Mouse (Mus musculus): ENCODE results near the gene Galnt15. TPM values are rescaled to one million over a fixed set of nuclear protein-coding genes. Genes with fewer than 3 reads are reported as not detected.

The Galnt15 gene
- polyA plus RNA-seq, 1 experiment from 2014 or later, result 0.61 TPM

DNA sequence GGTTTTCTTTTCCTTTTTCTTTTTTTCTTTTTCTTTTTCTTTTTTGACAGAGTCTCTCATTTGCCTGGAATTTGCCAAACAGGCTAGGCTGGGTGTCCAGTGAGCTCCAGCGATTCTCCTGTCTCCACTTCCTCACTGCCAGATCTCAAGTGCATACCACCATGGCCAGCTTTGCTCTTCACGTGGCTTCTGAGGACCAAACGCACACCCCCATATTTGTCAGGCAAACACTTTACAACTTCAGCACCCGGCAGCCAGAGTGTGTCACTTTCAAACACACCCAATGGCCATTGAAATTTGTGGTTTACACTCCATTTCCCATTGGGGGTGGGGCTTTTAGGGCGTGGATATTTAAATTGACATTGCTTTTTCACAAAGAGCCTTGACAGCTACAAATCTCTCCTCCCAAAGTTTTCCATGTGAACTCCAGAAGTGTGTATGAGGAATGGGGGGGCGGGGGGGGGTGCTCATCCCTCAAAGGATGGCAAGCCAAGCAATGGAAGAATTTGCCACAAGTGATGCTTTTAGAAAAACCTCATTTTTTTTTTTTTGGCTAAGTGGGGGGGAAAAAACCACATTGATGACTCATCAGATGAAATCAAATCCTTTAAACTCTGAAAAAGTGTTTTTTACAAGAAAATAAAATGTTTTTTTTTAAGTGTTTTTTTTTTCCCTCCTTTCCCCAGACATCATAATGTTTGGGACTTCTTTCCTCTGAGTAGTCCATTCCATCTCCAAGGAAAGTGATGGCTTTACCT is 17.1 kb upstream of the Galnt15 start:
- H3K4me2 ChIP-seq (replicated peaks; ENCODE audit: low read depth, low read length), result no peak overlapping the region
- no peak overlapping the region for H3K4me3 ChIP-seq (ENCODE audit: low read length)
- H3K4me1 ChIP-seq (ENCODE audit: insufficient read depth, low read length), result peaks cover 3% of the 10 kb centered on the region; the same call in 1 of the 2 replicates
- H3K27ac ChIP-seq (ENCODE audit: low read length), result no peak overlapping the region
- no peaks in the 10 kb centered on the region for H3K27me3 ChIP-seq (ENCODE audit: insufficient read depth, low read length)
- H3K9me3 ChIP-seq (ENCODE audit: low read length), result no peaks in the 10 kb centered on the region; the same call in 1 of the 2 replicates
- no peaks in the 10 kb centered on the region for H3K36me3 ChIP-seq (ENCODE audit: insufficient read depth, low read length)
- ATAC-seq (ENCODE audit: low FRiP score, low TSS enrichment), result no peak
- no peak overlapping the region for H3K9ac ChIP-seq (replicated peaks; ENCODE audit: low read length)
- 51% methylated on average over 6 of the region's 6 CpGs for WGBS

DNA sequence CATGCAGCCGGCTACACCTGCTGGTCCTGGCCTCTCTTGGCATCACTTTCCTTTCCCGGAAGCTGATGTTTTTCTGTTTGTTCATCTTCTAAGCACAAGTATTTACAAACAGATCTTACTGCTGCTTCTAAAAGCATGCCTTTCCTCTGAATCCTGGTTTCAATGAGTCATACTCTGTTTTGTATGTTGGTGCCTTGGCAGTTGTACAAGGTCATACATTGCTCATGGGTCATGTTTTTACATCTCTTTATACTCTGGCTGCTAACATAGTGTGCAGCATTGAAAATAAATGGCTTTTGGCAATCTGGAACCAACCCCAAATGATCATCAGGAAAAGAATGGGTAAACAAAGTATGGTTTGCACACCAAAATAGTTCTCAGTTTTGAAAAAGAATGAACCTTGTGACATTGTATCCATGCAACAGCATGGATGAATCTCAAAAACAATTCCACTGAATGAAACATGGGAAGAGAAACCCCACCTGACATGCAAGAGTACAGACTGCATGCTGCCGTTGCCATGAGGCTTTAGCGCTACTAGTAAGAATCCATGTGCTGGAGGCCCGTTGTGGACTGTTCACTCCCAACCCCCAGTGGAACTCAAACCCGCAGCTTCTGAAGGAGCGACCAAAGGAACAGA is 13.5 kb upstream of the Galnt15 start:
- no peak for ATAC-seq (ENCODE audit: low FRiP score, low TSS enrichment)
- H3K4me3 ChIP-seq (ENCODE audit: low read length), result no peak overlapping the region
- peaks cover 8% of the 10 kb centered on the region; the same call in 1 of the 2 replicates for H3K4me1 ChIP-seq (ENCODE audit: insufficient read depth, low read length)
- H3K36me3 ChIP-seq (ENCODE audit: insufficient read depth, low read length), result no peaks in the 10 kb centered on the region
- H3K9ac ChIP-seq (replicated peaks; ENCODE audit: low read length), result no peak overlapping the region
- no peak overlapping the region for H3K27ac ChIP-seq (ENCODE audit: low read length)
- H3K9me3 ChIP-seq (ENCODE audit: low read length), result no peaks in the 10 kb centered on the region
- no peak overlapping the region for H3K4me2 ChIP-seq (replicated peaks; ENCODE audit: low read depth, low read length)
- no peaks in the 10 kb centered on the region for H3K27me3 ChIP-seq (ENCODE audit: insufficient read depth, low read length)
- 81% methylated on average over 7 of the region's 7 CpGs for WGBS

GRCm38 (mm10) chr14:32016466-32016865 is 12.3 kb upstream of the Galnt15 start:
- 85% methylated on average over 3 of the region's 3 CpGs for WGBS
- Histone ChIP-seq H3K27me3 (ENCODE audit: insufficient read depth, low read length) (no peaks in the 10 kb centered on the region), H3K36me3 (ENCODE audit: insufficient read depth, low read length) (no peaks in the 10 kb centered on the region), H3K4me3 (ENCODE audit: low read length) (no peak overlapping the region), H3K9me3 (ENCODE audit: low read length) (no peaks in the 10 kb centered on the region), H3K4me1 (ENCODE audit: insufficient read depth, low read length) (peaks cover 8% of the 10 kb centered on the region; the same call in 1 of the 2 replicates), H3K27ac (ENCODE audit: low read length) (no peak overlapping the region), H3K9ac (replicated peaks; ENCODE audit: low read length) (no peak overlapping the region), H3K4me2 (replicated peaks; ENCODE audit: low read depth, low read length) (no peak overlapping the region)
- no peak for ATAC-seq (ENCODE audit: low FRiP score, low TSS enrichment)

GRCm38 (mm10) chr14:32016921-32017320 is 11.9 kb upstream of the Galnt15 start:
- Histone ChIP-seq H3K4me1 (ENCODE audit: insufficient read depth, low read length) (peaks cover 12% of the 10 kb centered on the region), H3K9ac (replicated peaks; ENCODE audit: low read length) (no peak overlapping the region), H3K27ac (ENCODE audit: low read length) (no peak overlapping the region), H3K27me3 (ENCODE audit: insufficient read depth, low read length) (no peaks in the 10 kb centered on the region), H3K4me2 (replicated peaks; ENCODE audit: low read depth, low read length) (no peak overlapping the region), H3K36me3 (ENCODE audit: insufficient read depth, low read length) (no peaks in the 10 kb centered on the region), H3K9me3 (ENCODE audit: low read length) (no peaks in the 10 kb centered on the region), H3K4me3 (ENCODE audit: low read length) (no peak overlapping the region)
- ATAC-seq (ENCODE audit: low FRiP score, low TSS enrichment), result no peak; the same call in 1 of the 2 replicates
- 9% methylated on average over 7 of the region's 7 CpGs for WGBS

- no peaks in the 10 kb centered on the region for H3K36me3 ChIP-seq (ENCODE audit: insufficient read depth, low read length)
- no peak overlapping the region for H3K4me2 ChIP-seq (replicated peaks; ENCODE audit: low read depth, low read length)
- 89% methylated on average over 2 of the region's 2 CpGs for WGBS
These were observed 11.3 kb upstream of the Galnt15 start for GRCm38 (mm10) chr14:32017448-32017847.

DNA sequence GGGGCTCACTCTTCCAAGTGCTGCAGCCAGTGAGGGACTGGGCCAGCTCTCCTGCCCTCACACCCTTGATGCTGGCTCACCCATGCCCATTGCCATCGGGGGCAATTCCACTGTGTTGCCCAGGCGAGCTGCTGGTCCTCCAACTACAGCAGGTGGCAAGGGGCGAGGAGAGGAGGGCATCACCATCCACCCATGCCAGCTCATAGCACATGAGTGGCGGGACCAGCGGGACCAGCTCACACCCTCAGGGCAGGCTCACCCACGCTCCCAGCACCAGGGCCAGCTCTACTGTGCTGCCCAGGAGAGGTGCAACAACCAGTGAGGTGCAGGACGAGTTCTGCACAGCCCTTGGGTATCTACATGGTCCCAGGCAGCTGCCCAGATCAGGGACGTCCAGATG is 9.7 kb upstream of the Galnt15 start:
- no peak for ATAC-seq (ENCODE audit: low FRiP score, low TSS enrichment)
- Histone ChIP-seq H3K9ac (replicated peaks; ENCODE audit: low read length) (no peak overlapping the region), H3K4me2 (replicated peaks; ENCODE audit: low read depth, low read length) (no peak overlapping the region), H3K27ac (ENCODE audit: low read length) (no peak overlapping the region), H3K4me1 (ENCODE audit: insufficient read depth, low read length) (peaks cover 15% of the 10 kb centered on the region), H3K27me3 (ENCODE audit: insufficient read depth, low read length) (no peaks in the 10 kb centered on the region), H3K4me3 (ENCODE audit: low read length) (no peak overlapping the region), H3K36me3 (ENCODE audit: insufficient read depth, low read length) (no peaks in the 10 kb centered on the region), H3K9me3 (ENCODE audit: low read length) (no peaks in the 10 kb centered on the region)
- 85% methylated on average over 8 of the region's 8 CpGs for WGBS

More at GRCm38 (mm10) chr14:32017448-32017847, 11.3 kb upstream of the Galnt15 start:
- peaks cover 15% of the 10 kb centered on the region for H3K4me1 ChIP-seq (ENCODE audit: insufficient read depth, low read length)
- H3K9ac ChIP-seq (replicated peaks; ENCODE audit: low read length), result no peak overlapping the region
- no peak overlapping the region for H3K4me3 ChIP-seq (ENCODE audit: low read length)
- ATAC-seq (ENCODE audit: low FRiP score, low TSS enrichment), result no peak
- no peaks in the 10 kb centered on the region for H3K27me3 ChIP-seq (ENCODE audit: insufficient read depth, low read length)
- no peaks in the 10 kb centered on the region for H3K9me3 ChIP-seq (ENCODE audit: low read length)
- H3K27ac ChIP-seq (ENCODE audit: low read length), result no peak overlapping the region

DNA sequence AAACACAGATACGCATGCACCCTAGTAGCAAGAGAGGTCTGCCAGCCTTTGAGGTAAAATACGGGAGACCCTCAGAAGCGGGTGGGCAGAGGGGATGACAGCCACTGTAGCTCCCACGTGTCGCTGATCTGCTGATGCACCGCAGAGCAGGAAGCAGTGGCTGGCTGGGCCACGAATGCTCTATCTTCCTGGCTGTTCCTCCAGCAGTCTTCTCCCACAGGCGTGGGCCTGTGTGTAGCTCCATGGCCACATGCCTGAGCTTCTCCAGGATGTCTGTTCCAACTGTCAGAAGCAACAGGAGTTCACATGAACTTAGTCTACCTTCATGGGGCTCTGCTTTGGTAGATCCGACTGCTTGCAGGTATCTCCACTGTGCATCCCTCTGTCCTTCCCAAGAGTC is 6.8 kb upstream of the Galnt15 start:
- Histone ChIP-seq H3K27ac (ENCODE audit: low read length) (no peak overlapping the region), H3K4me1 (ENCODE audit: insufficient read depth, low read length) (peaks cover 10% of the 10 kb centered on the region), H3K4me3 (ENCODE audit: low read length) (no peak overlapping the region), H3K4me2 (replicated peaks; ENCODE audit: low read depth, low read length) (no peak overlapping the region), H3K9me3 (ENCODE audit: low read length) (no peaks in the 10 kb centered on the region), H3K9ac (replicated peaks; ENCODE audit: low read length) (no peak overlapping the region), H3K36me3 (ENCODE audit: insufficient read depth, low read length) (no peaks in the 10 kb centered on the region), H3K27me3 (ENCODE audit: insufficient read depth, low read length) (no peaks in the 10 kb centered on the region)
- ATAC-seq (ENCODE audit: low FRiP score, low TSS enrichment), result peak; percentile 40
- 37% methylated on average over 9 of the region's 9 CpGs for WGBS

- peak; percentile 36; the same call in 1 of the 2 replicates for ATAC-seq (ENCODE audit: low FRiP score, low TSS enrichment)
- peaks cover 7% of the 10 kb centered on the region; the same call in 1 of the 2 replicates for H3K4me1 ChIP-seq (ENCODE audit: insufficient read depth, low read length)
- no peak overlapping the region for H3K4me3 ChIP-seq (ENCODE audit: low read length)
- H3K9ac ChIP-seq (replicated peaks; ENCODE audit: low read length), result no peak overlapping the region
- H3K36me3 ChIP-seq (ENCODE audit: insufficient read depth, low read length), result no peaks in the 10 kb centered on the region
- H3K4me2 ChIP-seq (replicated peaks; ENCODE audit: low read depth, low read length), result no peak overlapping the region
- no peaks in the 10 kb centered on the region for H3K9me3 ChIP-seq (ENCODE audit: low read length)
- no peaks in the 10 kb centered on the region for H3K27me3 ChIP-seq (ENCODE audit: insufficient read depth, low read length)
- no peak overlapping the region for H3K27ac ChIP-seq (ENCODE audit: low read length)
These were observed 6.3 kb upstream of the Galnt15 start for GRCm38 (mm10) chr14:32022450-32022849.

DNA sequence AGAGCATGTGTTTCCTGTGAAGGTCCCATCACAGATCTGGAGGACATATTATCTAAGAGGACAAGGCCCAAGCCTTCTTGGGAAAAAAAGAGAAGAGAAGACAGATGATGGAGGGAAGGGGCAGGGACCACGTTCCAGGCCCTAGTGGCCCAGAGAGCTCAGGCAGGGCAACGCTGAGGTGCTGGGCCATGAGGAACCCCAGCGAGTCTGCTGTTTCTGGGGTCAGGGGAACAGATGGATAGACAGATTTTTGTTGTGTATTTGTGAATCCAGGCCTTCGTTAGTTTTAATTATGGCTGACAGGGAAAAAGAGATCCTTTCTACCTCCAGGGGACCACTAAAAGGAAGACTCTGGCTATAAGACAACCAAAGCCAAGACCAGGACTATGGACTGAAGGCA is 4.9 kb upstream of the Galnt15 start:
- Histone ChIP-seq H3K9me3 (ENCODE audit: low read length) (no peaks in the 10 kb centered on the region), H3K4me1 (ENCODE audit: insufficient read depth, low read length) (peaks cover 12% of the 10 kb centered on the region; the same call in 1 of the 2 replicates), H3K27ac (ENCODE audit: low read length) (no peak overlapping the region), H3K36me3 (ENCODE audit: insufficient read depth, low read length) (no peaks in the 10 kb centered on the region), H3K27me3 (ENCODE audit: insufficient read depth, low read length) (no peaks in the 10 kb centered on the region), H3K4me2 (replicated peaks; ENCODE audit: low read depth, low read length) (no peak overlapping the region), H3K4me3 (ENCODE audit: low read length) (no peak overlapping the region), H3K9ac (replicated peaks; ENCODE audit: low read length) (no peak overlapping the region)
- no peak for ATAC-seq (ENCODE audit: low FRiP score, low TSS enrichment)
- 83% methylated on average over 4 of the region's 4 CpGs for WGBS

- Histone ChIP-seq H3K36me3 (ENCODE audit: insufficient read depth, low read length) (no peaks in the 10 kb centered on the region), H3K4me3 (ENCODE audit: low read length) (no peak overlapping the region), H3K4me1 (ENCODE audit: insufficient read depth, low read length) (peaks cover 9% of the 10 kb centered on the region; the same call in 1 of the 2 replicates), H3K9me3 (ENCODE audit: low read length) (no peaks in the 10 kb centered on the region), H3K27ac (ENCODE audit: low read length) (no peak overlapping the region), H3K9ac (replicated peaks; ENCODE audit: low read length) (no peak overlapping the region), H3K4me2 (replicated peaks; ENCODE audit: low read depth, low read length) (peak overlapping the region; percentile 8), H3K27me3 (ENCODE audit: insufficient read depth, low read length) (0 out of 2 replicates have a peak, but pooled peaks cover 4% of the 10 kb centered on the region)
- ATAC-seq (ENCODE audit: low FRiP score, low TSS enrichment), result peak; percentile 63
- WGBS, result 25% methylated on average over 7 of the region's 7 CpGs
These were observed 1.6 kb upstream of the Galnt15 start for GRCm38 (mm10) chr14:32027218-32027617.
